Mouse (Mus musculus) 3134 (cell line): Measurements from ENCODE around the gene Cfap77.

ENCODE experiments used
- DNase-seq: peaks from one replicate; pipeline ENCODE4 v3.0.0-alpha.2; 2011; ENCODE audit warnings: low spot score; ENCODE audit not compliant: insufficient read length; ENCODE audit errors: extremely low read depth

Cfap77 gene

DNA sequence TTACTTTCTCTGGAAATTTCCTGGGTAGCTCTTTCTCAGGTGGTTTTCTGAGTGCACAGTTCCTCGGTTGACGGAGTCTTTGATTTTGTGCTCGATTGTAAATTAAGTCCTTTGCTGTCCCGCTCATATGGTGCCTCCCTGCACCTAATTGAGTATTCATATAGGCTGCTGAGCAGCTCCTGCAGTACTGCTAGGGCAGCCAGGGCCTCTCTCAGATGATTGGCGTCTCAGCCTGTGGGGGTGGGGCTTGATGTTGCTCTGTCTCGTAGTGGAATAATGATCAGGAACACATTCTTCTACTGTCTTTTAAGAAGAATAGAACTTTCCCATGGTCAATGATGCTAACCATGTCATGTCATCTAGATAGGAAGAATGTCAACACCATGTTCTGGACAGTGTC, 109.5 kb downstream of the Cfap77 start:
- no peak for DNase-seq

DNA sequence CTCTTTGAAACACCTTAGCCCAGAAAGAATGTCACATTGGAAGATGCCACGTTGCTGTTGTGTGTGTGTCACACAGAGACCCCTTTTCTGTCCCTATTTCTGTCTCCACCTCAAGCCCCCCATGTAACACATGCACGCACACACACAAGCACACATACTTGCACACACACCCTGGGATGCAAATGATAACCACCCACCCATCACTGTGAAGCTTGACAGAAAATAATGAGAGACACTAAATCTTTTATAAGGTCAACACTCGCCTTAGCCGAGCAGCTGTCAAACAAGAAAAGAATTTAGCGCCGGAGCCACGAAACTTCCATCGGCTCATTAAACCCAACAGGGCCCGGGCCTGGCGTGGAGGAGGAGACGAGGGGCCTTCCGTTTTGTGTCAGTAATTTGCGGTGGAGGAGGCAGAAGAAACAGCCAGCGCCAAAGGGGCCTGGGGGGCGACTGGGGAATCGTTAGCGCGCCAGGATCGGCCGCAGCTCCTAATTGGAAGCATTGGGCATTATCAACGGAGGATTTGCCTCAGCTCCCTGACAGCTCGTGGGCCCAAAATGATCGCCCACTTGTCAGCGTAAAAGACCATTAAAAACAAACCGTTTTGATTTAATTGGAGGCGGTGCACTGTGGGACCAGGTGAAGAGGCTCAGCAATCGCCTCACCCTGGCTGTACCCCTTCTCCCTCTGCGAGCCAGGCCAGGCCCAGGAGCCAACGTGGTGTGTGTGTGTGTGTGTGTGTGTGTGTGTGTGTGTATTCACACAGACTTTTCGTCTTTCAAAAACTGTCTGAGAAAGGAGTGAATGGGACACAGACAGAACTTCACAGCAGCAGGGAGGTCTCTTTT, 111.0 kb downstream of the Cfap77 start:
- no peak for DNase-seq

DNA sequence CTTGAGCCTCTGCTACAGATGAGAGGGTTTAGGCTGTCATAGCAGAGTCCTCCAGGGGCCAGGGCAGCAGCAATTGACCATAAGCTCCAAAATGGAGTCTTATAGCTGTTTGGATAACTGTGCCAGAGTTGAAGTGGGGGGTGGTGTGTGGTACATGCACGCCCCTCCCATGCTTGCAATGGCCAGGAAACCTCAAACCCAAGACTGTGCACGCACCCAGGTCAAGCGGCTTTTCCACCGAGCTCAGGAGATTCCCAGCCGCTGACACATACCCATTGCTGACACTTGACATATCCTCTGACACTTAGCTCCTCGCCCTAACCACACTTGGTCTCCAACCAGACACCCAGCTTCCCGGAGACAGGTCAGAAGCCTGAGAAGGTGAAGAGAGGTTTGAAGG, 115.9 kb downstream of the Cfap77 start:
- DNase-seq: peak; percentile 32

DNA sequence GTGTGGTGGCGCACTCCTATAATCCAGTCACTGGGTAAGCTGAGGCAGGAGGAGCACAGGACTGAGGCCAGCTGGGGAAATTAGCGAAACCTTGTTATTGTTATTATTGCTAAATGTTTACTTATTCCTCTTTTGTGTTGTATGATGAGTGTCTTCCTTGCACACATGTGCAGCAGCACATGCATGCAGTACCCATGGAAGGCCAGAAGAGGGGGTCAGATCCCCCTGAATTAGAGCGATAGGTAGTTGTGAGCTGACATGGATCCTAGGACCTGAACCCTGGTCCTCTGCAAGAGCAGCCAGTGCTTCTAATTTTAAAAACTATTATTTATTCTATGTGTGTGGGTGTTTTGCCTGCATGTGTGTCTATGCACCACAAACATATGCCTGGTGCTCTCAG, 124.3 kb downstream of the Cfap77 start:
- DNase-seq: no peak

DNA sequence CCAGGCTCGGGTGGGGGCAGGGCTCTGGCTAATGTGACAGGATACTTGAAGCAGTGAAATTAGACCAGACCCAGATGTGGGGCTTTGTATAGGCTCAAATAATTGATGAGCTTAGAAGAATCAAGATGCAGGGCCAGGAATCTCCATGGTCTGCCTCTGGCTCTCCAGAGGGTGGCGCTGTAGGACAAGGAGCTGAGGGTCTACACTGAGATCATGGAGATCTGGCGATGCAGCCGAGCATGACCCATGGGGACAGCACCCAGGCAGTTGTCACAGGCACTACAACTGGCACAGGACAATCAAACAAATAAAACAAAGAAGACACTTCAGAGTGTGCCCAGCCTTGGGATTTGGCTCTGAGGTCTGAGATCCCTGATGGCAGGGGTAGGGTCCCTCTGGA, 131.0 kb downstream of the Cfap77 start:
- DNase-seq: no peak

DNA sequence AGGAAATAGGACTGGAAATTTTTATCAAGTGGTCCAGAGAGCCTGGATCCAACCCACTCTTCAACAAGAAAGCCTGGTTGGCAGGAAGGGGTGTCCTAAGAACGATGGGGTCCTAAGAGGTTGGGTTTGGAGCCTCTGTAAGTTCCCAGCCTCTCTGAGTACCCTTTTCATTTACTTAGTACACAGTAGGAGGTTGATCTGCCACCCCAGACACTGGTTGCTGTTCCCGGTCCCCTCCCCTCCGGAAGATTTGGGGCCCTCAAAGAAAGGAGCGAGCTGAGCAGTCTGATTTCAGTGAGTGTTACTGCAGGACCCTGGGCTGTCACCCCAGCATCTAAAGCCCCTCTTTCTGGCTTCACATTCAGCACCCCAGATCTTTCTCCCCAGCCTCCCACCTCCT, 135.9 kb downstream of the Cfap77 start:
- no peak for DNase-seq

DNA sequence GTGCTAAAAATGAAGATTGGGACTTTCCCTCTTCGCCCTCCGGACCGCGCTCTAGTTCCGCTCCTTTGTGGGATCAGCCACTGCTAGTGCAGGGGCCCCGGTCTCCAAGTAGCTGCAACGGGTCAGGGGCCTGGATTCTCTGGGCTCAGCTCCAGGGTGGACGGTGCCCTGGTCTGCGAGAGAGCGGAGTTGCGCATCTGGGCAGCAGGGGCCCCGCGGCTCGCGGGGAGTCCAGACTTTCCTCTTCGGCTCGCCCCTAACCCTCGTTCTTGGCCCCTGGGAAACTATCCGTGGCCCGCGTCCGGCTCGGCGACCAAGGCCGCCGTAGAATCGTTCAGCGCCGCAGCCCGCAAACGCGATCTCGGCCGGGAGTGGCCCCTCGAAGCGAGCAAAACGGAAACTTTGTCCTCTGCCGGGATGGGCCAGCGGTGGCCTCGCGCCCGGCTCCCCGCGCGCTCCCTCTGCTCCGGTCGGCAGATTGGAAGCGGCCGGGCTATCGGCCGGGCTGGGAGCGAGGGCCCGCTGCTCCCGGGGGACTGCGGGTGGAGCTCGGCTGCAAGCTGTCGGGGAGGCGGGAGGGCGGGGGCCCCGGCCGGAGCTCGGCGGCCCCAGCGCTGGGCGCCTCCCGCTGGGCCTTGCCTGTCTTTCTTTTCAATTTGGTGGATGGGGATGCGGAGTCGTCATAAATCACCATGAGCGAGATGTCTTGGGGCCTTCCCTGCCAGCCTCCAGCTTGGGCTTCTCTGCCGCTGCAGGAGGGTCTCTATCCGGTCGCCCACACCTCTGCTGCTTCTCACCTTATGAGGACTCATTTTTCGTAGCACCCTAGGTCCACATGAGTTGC, 137.1 kb downstream of the Cfap77 start:
- no peak for DNase-seq

DNA sequence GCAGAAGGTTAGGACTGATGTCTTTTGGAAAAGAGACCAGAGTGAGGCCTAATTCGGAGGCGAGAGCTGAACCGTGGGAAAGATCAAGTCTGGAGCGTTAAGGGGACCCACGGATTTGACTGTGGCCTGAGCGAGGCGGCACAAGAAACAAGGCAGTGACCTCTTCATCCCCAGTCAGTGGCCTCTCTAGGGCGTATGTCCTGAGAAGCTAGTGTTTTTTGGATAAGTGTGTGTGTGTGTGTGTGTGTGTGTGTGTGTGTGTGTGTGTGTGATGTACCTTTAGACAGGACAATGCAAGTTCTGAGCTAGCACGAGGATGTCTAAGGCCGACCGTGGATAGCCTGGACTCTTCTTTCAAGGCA, 137.7 kb downstream of the Cfap77 start:
- no peak for DNase-seq

DNA sequence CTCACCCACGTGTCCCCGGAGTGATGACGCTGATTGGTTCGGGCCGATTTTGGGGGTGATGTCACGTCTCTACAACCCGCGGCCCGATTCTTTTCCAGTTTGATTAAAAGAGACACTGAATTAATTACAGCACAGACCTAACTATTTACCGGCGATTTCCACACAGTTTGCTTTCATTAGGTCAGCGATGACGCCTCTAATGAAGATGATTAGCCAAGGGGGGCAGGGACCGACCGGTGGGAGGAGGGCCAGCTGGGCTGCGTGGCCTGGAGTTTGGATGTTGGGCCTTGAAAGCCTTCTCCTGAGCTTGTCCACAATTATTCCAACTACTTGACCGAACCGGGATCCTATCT, 138.4 kb downstream of the Cfap77 start, which contains the start of gene Barhl1:
TSS of gene Barhl1 (minus strand) at position 156 of the 353 bp plus-strand sequence.
- DNase-seq: no peak

DNA sequence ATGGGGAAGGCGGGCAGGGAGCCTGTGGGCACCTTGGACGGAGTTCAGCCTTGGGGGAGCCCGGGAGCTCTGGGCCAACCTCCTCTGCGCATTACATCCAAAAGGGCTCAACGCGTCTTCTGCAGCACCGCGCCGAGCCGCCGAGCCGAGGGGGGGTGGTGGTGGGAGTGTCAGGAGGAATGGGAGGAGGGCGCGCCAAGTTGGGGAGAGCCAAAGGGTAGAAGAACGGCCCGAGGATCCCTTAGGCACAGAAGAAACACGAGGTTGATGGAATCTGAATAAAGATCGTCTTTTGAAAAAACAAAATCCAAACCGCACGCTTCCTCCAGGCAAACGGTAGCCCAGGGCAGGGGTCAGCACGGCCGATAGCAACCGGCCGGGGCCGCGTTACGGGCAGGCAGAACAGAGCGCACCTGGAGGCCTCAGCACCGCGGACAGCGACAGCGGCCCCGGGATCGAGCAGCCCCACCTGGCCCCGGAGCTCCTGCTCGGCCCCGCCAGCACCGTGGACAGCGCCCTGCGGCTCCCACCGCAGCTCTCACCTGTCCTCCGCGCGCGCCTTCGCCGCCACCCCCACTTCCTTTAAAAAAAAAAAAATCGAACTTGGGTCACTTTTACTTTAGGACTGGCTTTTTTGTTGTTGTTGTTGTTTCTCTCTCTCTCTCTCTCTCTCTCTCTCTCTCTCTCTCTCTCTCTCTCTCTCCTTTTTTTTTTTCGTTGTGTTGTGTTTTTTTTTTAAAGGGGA, 138.9 kb downstream of the Cfap77 start:
- DNase-seq: no peak

DNA sequence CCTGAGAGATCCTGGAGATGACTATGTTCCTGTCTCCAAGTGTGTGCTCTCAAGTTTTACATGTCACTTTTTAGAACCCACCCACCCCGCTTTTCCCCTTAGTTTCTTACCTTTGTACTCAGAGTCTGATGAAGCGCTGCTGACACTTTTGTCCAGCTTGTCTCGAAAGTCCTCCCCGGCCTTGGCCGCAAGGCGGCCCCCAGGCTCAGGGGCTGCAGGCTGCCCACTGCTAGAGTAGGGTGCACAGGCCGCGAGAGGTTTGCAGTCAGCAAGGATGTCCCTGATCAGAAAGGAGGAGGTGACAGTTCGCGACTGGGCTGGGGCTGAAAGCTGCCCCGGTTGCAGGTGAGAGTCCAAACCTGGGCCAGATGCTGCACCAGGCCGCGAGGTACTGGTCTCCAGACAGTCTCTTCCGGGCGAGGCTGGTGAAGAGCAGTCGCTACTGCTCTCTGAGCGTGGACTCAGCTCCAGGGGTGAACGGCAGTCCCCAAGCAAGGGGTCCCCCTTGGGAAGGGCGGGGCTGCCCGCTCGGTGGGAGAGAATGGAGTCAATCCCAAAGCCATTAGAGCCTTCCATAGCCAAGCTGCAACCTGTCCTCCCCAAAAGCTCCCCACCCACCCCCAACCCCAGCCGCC, 139.6 kb downstream of the Cfap77 start:
- DNase-seq: no peak

DNA sequence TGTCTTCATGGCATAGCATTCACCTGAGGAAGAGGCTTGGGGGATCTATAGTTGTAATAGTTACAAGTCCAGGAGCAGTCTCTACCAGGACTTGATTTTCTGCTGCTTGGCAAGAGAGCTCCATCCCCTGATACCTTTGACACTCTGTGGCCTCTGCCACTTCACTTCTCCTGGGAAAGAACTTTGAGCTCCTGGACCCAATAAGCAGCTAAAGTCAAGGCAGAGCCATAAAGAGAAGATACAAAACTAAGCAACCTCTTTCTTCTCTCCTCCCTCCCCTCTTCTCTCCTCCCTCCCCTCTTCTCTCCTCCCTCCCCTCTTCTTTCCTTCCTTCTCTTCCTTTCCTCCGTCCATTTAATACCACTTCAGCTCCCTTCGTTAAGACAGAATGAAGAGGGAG, 140.7 kb downstream of the Cfap77 start:
- DNase-seq: no peak

DNA sequence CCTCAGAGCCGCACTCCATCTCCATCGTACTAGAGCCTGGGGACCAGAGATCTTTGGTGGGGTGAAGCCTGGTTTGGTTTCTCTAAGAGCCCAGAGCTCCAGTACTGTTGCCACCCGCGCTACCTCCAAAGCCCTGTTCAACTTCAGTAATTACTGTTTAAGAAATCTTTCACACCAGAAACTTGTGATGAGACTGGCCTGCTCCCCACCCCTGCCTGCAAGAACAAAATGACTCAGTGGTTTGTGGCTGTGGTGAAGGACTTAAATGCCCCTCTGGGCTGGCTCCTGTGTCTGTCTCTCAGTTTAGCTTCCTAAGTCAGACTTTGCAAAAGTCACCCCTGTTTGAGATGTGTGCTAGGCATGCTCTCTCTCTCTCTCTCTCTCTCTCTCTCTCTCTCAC, 141.9 kb downstream of the Cfap77 start:
- DNase-seq: no peak

DNA sequence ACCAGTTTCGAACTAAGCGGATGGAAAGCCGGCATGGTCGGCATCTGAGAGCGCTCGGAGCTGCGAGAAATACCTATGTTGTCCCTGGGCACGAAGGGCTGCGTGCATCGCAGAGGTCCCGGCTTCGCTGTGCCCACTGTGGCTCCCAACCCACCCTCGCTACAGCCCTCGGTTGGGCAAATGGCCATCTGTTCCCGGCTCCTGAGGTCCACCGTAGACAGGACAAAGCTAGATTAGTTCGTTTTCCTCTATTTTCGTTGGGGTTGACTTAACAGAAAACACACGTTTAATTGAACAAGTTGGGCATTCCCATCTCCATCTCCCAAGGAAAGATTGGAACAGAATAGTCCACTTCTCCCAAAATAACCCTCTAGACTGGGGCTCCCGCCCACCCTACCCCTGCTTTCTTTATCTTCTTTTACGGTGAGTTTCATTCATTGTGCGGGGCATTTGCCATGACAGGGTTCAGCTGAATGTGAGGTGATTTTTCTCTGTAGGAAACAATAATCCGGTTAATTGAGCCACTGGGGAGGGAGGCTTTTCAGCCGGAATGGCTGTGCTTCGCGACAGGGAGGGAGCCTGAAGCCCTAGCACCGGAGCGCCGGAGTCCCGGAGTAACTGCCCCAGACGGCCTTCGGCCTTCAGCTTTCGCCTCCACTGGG, 142.7 kb downstream of the Cfap77 start:
- DNase-seq: no peak

DNA sequence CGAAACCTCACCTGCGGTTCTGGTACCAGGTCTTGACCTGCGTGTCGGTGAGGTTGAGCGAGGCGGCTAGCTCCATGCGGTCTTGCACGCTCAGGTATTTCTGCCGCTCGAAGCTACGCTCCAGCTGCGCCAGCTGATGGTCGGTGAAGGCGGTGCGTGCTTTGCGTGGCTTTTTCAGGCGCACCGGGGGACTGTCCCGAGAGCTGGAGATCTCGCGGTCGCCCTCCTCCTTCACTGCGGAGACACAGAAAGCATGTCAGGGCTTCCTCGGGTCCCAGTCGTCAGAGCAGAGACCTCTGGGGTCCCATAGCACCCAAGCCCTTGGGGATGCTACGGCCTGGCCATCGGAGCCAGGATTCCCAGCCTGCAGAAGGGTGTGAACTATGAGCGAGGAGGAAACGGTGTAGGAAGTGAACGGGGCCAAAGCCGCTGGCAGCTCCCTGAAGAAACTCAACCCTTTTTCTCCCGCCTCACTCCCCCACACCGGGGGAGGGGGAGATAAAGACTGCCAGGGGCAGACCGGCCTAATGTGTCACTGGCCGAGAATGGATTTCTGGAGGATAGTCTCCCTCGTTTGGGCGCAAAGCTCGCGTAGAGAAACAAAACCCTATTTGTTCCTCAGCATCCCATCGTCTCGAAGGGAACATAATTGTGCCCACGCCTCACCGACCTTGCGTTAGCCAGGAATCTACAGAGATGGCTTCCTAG, 143.4 kb downstream of the Cfap77 start:
- no peak for DNase-seq

DNA sequence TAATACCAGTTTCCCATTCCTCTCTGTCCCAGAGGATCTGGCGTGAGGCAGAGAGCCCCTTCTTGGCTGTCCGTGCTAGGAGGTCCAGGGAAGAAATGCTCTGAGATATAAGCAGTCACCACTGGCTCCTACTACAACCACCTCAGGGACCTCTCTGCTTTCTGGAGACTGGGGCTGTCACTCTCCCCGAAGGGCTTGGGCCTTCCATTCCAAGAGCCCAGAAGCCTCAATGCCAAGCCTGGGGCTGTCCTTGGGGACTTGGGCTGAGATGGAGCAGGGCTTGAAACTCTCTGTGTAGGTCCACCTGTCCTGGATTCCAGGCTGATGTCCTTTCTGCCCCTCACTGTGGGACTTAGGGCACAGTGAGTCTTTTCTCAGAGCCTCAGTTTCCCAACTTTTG, 144.0 kb downstream of the Cfap77 start:
- no peak for DNase-seq

DNA sequence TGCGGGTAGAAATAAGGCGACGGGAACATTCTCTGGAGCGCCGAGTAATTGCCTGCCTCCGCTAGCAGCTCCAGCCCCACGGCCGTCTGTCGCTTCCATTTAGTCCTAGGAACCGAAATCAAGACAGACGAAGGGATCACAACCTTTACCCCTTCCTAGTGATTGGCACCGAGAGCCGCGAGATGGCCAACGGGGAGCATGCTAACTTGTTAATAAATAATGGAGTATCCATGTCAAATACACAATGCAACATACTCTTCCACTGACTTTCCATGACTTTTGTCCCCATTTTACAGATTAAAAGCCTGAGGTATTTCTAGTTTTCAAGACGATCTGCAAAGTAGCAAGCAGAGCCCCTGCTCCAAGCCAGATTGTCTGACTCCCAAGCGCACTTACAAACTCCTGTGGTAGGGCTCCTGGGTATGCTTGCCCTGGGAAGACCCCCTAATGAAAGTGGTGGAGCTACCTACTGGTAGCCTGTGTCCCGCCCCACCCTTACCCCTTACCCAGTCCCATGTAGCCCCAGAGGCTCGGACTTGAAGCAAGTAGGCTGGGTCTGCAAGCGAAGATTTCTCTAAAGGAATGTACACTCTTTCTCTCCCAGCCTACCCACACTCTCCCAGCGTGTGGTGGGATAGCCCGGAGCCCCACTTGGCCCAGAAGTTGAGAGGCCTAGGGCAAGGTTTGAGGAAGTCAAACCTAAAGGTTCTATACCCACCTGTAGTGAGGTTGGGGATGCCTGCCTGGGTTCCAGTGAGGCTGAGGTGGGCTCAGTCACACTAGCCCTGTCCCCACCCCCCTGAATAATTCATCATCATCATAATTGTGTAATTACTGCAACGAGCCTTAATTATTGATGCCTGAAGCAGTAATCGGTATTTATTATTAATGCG, 144.8 kb downstream of the Cfap77 start:
- DNase-seq: no peak

DNA sequence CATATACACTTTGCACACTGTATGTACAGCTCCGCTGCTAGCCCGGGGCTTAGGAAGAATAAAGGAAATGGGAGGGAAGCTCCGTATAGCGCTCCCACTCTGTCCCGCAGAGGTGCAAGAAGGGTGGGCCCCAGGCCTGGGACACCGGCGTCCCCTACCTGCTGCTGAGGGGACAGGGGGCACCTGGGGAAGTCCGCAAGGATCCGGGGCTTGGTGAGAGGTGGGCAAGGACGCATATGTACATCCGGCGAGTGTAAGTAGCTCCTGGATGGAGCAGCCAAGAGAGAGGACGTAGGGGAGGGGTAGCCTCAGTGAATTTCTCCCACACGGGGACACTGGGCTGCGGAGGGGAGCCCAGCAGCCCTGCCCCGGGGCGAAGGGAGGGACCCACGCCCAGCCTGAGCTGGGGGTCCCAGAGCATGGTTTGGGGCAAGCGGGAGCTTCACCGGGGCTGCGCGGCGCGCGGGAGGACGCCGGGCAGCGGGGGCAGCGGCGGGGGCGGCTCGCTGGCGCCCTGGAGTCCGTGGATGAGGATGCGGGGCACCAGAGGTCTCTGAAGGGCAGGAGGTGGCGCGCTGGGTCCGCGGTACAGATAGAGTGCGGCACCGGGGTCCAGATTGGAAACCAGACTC, 145.6 kb downstream of the Cfap77 start:
- DNase-seq: no peak
